Mouse (Mus musculus): ENCODE measurements around the gene Snurf.

Gene Snurf

DNA sequence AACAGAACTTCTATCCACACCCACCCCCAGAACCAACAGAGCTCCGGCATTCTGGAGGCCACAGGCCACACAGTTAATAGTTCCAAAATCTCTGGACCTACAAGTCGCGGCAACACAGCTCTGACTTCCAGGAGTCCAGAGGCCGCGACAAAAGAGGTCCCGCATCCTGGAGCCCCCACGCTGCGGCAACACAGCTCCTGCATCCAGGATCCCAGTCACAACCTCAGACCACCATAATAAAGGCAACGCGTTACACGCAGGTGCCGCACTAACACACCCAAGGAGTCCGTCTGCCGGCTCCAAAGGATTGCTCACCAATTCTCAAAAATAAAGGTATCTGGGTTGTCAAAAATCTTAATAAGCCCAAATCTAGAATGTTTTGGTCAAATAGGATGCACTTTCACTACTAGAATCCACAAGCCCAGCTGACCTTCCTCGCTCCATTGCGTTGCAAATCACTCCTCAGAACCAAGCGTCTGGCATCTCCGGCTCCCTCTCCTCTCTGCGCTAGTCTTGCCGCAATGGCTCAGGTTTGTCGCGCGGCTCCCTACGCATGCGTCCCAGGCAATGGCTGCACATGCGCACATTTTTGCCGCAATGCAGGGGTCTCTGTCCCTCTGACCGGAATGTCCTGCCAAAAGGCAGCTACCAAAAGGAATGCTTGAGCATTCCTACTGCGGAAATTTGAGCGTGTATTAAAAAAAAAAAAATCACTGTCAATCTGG is at the start of gene Snurf, which contains the start of gene Gm38393:
Gene Snurf (minus strand): TSS at position 444 of the 725 bp plus-strand sequence.
Gene Gm38393 (minus strand): TSS at position 459 of the 725 bp plus-strand sequence.
- peak; percentile 92 to 93 for DNase-seq

DNA sequence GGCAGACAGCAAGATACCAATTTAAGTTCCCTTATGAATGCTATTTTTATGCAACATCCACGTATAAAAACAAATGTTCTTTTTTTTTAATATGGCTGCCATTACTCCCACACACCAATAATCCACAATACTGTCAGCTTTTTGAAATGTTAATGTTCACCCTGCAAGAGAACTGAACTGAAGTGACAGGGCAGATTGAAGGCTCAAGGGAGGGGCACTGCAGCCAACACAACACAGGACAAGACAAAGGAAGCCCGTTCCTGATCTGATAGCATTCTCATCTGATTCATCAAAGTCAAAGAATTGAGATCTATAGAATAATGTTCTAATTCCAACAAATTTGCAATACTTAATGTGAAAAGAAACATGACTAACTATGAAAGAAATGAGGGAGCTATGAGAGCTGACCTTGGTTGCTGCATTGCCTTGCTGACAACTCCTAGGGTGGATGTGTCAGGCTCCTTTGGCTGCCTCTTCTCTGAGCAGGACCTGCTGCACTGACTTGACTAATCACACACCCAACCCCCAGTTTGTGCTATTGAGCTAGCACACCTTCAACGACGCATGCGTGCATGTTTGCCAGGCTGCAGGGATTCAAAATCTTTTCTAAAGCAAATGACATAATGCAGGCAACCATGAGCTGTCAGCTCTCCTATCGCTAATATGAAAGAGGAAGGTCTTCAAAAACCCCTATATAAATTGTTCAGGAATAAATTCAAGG is 42.8 kb upstream of the Snurf start:
- peak; percentile 73 to 80 for DNase-seq

DNA sequence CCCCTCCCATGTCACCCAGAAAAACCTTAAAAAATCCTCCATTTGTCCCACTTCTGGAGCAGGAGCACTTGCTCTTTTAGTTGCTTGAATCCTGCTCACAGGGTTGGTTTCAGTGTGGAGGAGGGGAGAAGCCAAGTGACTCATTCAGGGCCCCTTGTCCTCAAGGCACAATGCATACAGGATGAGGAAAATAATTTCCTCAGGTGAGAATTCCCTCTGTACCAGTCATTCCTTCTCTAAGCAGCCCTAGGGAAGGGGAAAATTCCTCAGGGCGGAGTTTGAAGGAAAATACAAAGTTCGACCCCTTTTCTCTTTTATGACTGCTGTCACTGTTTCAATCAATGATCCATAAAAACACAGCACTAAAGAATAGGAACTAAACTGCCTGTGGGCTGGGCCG is 8.3 kb upstream of the Snurf start:
- DNase-seq = no peak

DNA sequence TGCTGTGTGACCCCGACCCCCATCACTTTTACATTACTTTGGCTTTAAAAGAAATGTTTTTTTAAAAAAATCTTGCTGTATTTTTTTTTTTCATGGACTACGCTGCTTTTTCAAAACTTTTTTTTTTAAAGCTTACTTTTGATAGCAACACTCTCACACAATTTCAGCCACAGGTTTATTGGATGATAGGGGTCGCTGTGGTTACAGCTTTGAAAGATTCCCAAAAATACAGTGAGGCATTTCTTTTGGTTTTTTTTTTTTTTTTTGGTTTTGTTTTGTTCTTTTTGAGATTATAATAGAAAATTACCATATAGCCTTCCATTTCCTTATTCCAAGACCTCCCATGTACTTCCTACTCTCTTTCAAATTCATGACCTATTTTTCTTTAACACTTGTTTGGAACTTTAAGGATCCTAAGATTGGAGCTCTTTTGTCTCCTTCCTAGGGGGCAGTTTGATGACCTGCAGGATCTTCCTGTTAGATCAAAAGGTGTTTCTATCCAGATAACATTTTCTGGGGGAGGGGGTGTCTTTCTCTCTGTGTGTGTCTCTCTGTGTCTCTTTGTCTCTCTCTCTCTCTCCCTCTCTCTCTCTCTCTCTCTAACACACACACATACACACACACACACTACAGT is 3.0 kb upstream of the Snurf start:
- peak; percentile 18 to 20 for DNase-seq

DNA sequence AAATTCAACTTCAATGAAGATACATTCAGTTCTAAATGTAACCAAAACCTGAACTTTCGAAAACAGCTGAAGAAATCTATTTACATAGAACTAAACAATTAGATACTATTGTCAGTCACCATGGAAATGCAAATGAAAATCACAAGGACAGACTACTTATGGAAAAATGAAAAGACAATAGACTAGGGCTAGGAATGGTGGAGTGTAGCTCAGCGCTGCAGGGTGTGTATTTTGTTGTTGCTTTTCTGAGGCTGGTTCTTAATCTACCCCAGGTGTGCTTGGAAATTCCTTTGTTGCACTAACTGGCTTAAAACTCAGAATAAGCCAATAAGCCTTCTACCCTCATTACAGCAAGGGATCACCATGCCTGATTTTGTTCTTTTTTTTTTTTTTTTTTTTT is 1.4 kb upstream of the Snurf start:
- DNase-seq = no peak

DNA sequence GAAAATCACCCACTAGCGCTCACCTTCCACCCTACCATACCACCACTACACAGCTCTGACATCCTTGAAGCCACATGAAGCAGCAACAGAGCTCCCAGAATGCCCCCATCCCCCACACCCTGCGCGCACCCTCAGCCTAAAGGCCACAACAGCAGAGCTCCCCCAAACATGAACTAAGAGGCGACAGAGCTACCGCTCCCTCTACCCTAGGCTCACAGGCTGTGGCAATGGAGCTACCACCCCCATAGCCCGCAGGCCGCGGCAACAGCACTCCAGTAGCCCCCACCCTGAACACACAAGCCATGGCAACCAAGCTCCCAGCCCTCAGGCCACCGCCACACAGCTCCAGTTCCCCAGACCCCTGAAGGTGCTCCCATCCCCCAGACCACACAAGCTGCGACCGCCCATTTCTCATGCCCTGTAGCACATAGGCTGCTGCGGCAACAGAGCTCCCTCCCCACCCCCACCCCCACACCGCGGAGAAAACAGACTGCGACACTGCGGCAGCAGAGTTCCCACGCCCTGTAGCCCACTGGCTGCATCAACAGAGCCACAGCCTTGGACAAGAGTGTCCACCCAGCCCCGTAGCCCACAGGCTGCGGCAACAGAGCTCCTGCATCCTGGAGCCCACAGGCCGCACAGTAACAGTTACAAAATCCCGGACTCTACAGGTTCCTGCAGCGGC is 786 bp downstream of the Snurf start:
- peak; percentile 53 to 69 for DNase-seq

DNA sequence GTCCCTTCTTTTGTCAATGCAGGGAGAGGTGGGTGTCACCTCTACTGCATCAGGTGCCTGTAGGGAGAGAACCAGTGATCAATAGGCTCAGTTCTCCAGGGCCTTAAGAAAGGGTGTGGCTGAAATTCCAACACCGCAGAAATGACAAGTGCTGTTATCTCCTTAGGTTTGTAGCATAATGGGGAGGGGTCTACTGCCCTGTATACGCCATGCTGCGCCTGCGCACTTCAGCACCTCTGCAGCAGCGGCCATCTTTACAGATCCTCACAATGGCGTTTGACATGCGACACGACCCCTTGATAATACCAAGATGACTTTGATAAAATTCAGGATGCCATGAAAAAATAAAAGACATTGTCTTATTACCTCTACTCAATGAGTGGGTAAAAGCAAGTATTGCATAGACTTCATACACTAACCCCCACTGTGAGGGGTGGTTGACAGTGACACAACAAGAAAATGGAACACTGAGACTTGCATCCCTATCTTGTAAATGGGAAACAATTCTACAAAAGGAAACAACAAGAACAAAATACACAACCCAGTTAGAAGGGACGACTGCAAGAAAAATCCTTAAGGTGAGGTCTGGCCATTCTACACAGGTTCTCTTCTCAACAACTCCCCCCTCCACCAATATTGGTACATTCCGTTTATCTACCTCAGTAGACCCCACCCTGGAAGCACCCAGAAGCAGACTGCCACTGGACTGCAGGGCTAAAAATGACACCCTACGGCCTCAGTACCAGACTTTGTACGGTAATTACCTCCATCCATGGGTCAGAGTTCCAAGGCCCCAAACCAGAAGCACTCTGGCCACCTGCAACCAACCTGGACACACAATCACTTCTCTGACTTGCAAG is 1.6 kb downstream of the Snurf start:
- peak; percentile 64 to 69 for DNase-seq

DNA sequence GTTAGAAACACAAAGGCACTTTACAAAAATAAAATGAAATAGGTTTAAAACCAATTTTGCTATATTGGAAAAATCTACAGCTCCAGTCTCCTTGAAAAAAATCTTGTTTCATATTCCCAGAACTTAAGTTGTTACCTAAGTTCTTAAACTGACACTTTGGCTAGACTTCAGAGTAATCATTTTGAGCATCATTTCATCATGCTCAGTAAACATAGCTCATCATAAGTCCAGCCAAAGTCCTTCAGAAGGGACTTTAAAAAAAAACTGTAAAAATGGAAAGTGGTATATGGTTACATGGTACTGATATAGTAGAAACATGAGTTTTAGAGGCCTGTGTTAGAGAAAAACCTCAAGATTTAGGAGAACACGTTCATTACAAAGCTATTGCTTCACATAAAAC is 26.2 kb downstream of the Snurf start:
- DNase-seq = no peak

Data from cerebellum, postnatal 14 days (tissue).